Mouse (Mus musculus) limb, embryonic 14.5 days (tissue): ENCODE data around the gene Gm3618. TPM values are rescaled to one million over a fixed set of nuclear protein-coding genes. Genes with fewer than 3 reads are reported as not detected.
"Not testable (repeated sequence)": the region's sequence is repeated elsewhere in the genome, so short reads cannot be mapped to it uniquely, and the experiment has no call there.

Experiments used
- ATAC-seq: fragments of 200-750 bp; cut with Nextera tagmentation; 2 replicates; pipeline ENCODE4 v1.8.0; 2017; ENCODE audit warnings: low read depth, moderate number of reproducible peaks, moderate TSS enrichment; ENCODE audit not compliant: low FRiP score
- DNase-seq: peaks from one replicate; pipeline ENCODE4 v3.0.0-alpha.2; 2015; ENCODE audit warnings: low spot score
- H3K27ac ChIP-seq: fragments of 300-500 bp; sonication (generic); replicated peaks from 2 replicates; pipeline ENCODE4 v1.5.1; 2014; ENCODE audit warnings: low read depth, mild to moderate bottlenecking, low read length, moderate library complexity, mixed read lengths
- H3K27me3 ChIP-seq: fragments of 300-500 bp; sonication (generic); 2 replicates; pipeline ENCODE4 v1.6.1; 2014; ENCODE audit warnings: low read length, mixed read lengths; ENCODE audit not compliant: control insufficient read depth, insufficient read depth
- H3K36me3 ChIP-seq: fragments of 300-500 bp; sonication (generic); 2 replicates; pipeline ENCODE4 v1.6.1; 2014; ENCODE audit warnings: mild to moderate bottlenecking, low read length, moderate library complexity, mixed read lengths; ENCODE audit not compliant: control insufficient read depth, insufficient read depth
- H3K4me1 ChIP-seq: fragments of 300-500 bp; sonication (generic); 2 replicates; pipeline ENCODE4 v1.6.1; 2014; ENCODE audit warnings: antibody characterized with exemption, low read length, mixed read lengths; ENCODE audit not compliant: control insufficient read depth, insufficient read depth
- H3K4me2 ChIP-seq: fragments of 300-500 bp; sonication (generic); replicated peaks from 2 replicates; pipeline ENCODE4 v1.6.1; 2014; ENCODE audit warnings: low read depth, mild to moderate bottlenecking, low read length, moderate library complexity; ENCODE audit not compliant: severe bottlenecking
- H3K4me3 ChIP-seq: fragments of 300-500 bp; sonication (generic); replicated peaks from 2 replicates; pipeline ENCODE4 v1.5.1; 2014; ENCODE audit warnings: low read length
- H3K9ac ChIP-seq: fragments of 300-500 bp; sonication (generic); 2 replicates; pipeline ENCODE4 v1.6.1; 2014; ENCODE audit warnings: mild to moderate bottlenecking, low read depth, low read length, moderate library complexity; ENCODE audit not compliant: severe bottlenecking
- H3K9me3 ChIP-seq: fragments of 300-500 bp; sonication (generic); 2 replicates; pipeline ENCODE4 v1.6.1; 2016; ENCODE audit warnings: low read length; ENCODE audit not compliant: control insufficient read depth
- WGBS: fragments of 180-500 bp; shearing (Covaris S2); extraction: QIAGEN DNeasy Blood & Tissue Kit; methylation state at CpG from one replicate; pipeline ENCODE4 v1.1.7; 2014; 5-methylcytosine and 5-hydroxymethylcytosine counted together
- polyA plus RNA-seq, 2 experiments: library from polyadenylated mRNA; depleted of rRNA in 1 of 2; stranded (reverse) in 1 of 2; unstranded in 1 of 2; fragments of >200 nt; fragmentation: Nextera tagmentation in 1 of 2; extraction: Ambion mirVana in 1 of 2; gene quantifications; 2 replicates each; pipeline versions ENCODE4 v1.2.1 to v1.2.3; 2012 to 2014

Gm3618 gene
- not detected in 2 replicates for polyA plus RNA-seq (2012; rRNA removed)
- not detected in 2 replicates for polyA plus RNA-seq (2014; fragmentation: Nextera tagmentation; extraction: Ambion mirVana)

- H3K9ac ChIP-seq, H3K4me3 ChIP-seq, H3K27me3 ChIP-seq, H3K36me3 ChIP-seq, DNase-seq, H3K4me1 ChIP-seq, H3K4me2 ChIP-seq, ATAC-seq, H3K9me3 ChIP-seq, H3K27ac ChIP-seq: not testable (repeated sequence)
- WGBS, result no CpG with 5 or more reads among the region's 10 CpGs
These were observed at the start of gene Gm3618 for GRCm38 (mm10) chr14:6343578-6343977. Gene Gm3618, minus strand, starts transcription at chr14:6343678.

- H3K9ac ChIP-seq, H3K36me3 ChIP-seq, H3K27ac ChIP-seq, ATAC-seq, H3K4me1 ChIP-seq, H3K4me2 ChIP-seq, H3K27me3 ChIP-seq, H3K9me3 ChIP-seq, H3K4me3 ChIP-seq, DNase-seq: not testable (repeated sequence)
- WGBS, result 73% methylated on average over 2 of the region's 4 CpGs
These were observed 46.7 kb upstream of the Gm3618 start, which contains the start of gene Gm16440 for GRCm38 (mm10) chr14:6390219-6390618. Gene Gm16440, minus strand, starts transcription at chr14:6390319.

- not testable (repeated sequence) for H3K4me3 ChIP-seq, H3K27me3 ChIP-seq, H3K9me3 ChIP-seq, ATAC-seq, H3K36me3 ChIP-seq, H3K4me2 ChIP-seq, H3K9ac ChIP-seq, H3K4me1 ChIP-seq, H3K27ac ChIP-seq, DNase-seq
- 84% methylated on average over 2 of the region's 2 CpGs for WGBS
These were observed 38.7 kb downstream of the Gm3618 start, which contains the start of gene Gm21103 for GRCm38 (mm10) chr14:6304743-6305142. Gene Gm21103, minus strand, starts transcription at chr14:6304843.

- Histone ChIP-seq H3K4me2 (peak within 1 kb of the TSS; percentile 57), H3K9ac (peak within 1 kb of the TSS; percentile 40; the same call in 1 of the 2 replicates), H3K4me3 (peak within 1 kb of the TSS; percentile 38)
- H3K4me1 ChIP-seq, H3K27me3 ChIP-seq, H3K9me3 ChIP-seq, H3K36me3 ChIP-seq, H3K27ac ChIP-seq, ATAC-seq: not testable (repeated sequence)
- DNase-seq, result peak; percentile 2
- whole genome bisulfite sequencing, result 1% methylated on average over 25 of the region's 57 CpGs
These were observed 56.4 kb downstream of the Gm3618 start, which contains the start of gene Gm3411 for GRCm38 (mm10) chr14:6286931-6287715. Gene Gm3411, minus strand, starts transcription at chr14:6287250.

Other genes starting within 250 kb of the Gm3618 start
- 1.4 and 2.1 TPM in 2 replicates for gene Gm8206, start 249.7 kb downstream of the Gm3618 start, polyA plus RNA-seq (2012; rRNA removed)
- 0.90 and 1.4 TPM in 2 replicates for gene Gm8206, start 249.7 kb downstream of the Gm3618 start, polyA plus RNA-seq (2014; fragmentation: Nextera tagmentation; extraction: Ambion mirVana)
- 4.0 and 4.2 TPM in 2 replicates for gene Gm3468, start 235.0 kb downstream of the Gm3618 start, polyA plus RNA-seq (2012; rRNA removed)
- gene Gm3468, start 235.0 kb downstream of the Gm3618 start, polyA plus RNA-seq (2014; fragmentation: Nextera tagmentation; extraction: Ambion mirVana), result 1.3 and 1.4 TPM in 2 replicates
- not detected in 2 replicates for gene Gm3476, start 217.9 kb downstream of the Gm3618 start, polyA plus RNA-seq (2012; rRNA removed)
- gene Gm3476, start 217.9 kb downstream of the Gm3618 start, polyA plus RNA-seq (2014; fragmentation: Nextera tagmentation; extraction: Ambion mirVana), result not detected in 2 replicates
- not detected in 2 replicates for gene Gm21560, start 124.4 kb downstream of the Gm3618 start, polyA plus RNA-seq (2012; rRNA removed)
- gene Gm21560, start 124.4 kb downstream of the Gm3618 start, polyA plus RNA-seq (2014; fragmentation: Nextera tagmentation; extraction: Ambion mirVana), result not detected in 2 replicates
- 0.27 and 0.44 TPM in 2 replicates for gene Gm3411, start 56.4 kb downstream of the Gm3618 start, polyA plus RNA-seq (2012; rRNA removed)
- 0.51 and 0.76 TPM in 2 replicates for gene Gm3411, start 56.4 kb downstream of the Gm3618 start, polyA plus RNA-seq (2014; fragmentation: Nextera tagmentation; extraction: Ambion mirVana)
- not detected in 2 replicates for gene Gm21103, start 38.8 kb downstream of the Gm3618 start, polyA plus RNA-seq (2012; rRNA removed)
- gene Gm21103, start 38.8 kb downstream of the Gm3618 start, polyA plus RNA-seq (2014; fragmentation: Nextera tagmentation; extraction: Ambion mirVana), result not detected in 2 replicates
- not detected in 2 replicates for gene Gm16440, start 46.6 kb upstream of the Gm3618 start, polyA plus RNA-seq (2012; rRNA removed)
- not detected in 2 replicates for gene Gm16440, start 46.6 kb upstream of the Gm3618 start, polyA plus RNA-seq (2014; fragmentation: Nextera tagmentation; extraction: Ambion mirVana)
- 1.4 and 1.6 TPM in 2 replicates for gene Gm3591, start 68.8 kb upstream of the Gm3618 start, polyA plus RNA-seq (2012; rRNA removed)
- gene Gm3591, start 68.8 kb upstream of the Gm3618 start, polyA plus RNA-seq (2014; fragmentation: Nextera tagmentation; extraction: Ambion mirVana), result 0.80 and 0.99 TPM in 2 replicates
- gene Gm3594, start 100.9 kb upstream of the Gm3618 start, polyA plus RNA-seq (2012; rRNA removed), result not detected in 2 replicates
- not detected in 2 replicates for gene Gm3594, start 100.9 kb upstream of the Gm3618 start, polyA plus RNA-seq (2014; fragmentation: Nextera tagmentation; extraction: Ambion mirVana)
- gene Gm8356, start 193.6 kb upstream of the Gm3618 start, polyA plus RNA-seq (2012; rRNA removed), result not detected in 2 replicates
- not detected in 2 replicates for gene Gm8356, start 193.6 kb upstream of the Gm3618 start, polyA plus RNA-seq (2014; fragmentation: Nextera tagmentation; extraction: Ambion mirVana)
- gene Gm3629, start 246.9 kb upstream of the Gm3618 start, polyA plus RNA-seq (2012; rRNA removed), result 0.15 and 0.44 TPM in 2 replicates
- gene Gm3629, start 246.9 kb upstream of the Gm3618 start, polyA plus RNA-seq (2014; fragmentation: Nextera tagmentation; extraction: Ambion mirVana), result 0.32 TPM in 1 of 2 replicates, not detected in the other